In the genomic region with DNA sequence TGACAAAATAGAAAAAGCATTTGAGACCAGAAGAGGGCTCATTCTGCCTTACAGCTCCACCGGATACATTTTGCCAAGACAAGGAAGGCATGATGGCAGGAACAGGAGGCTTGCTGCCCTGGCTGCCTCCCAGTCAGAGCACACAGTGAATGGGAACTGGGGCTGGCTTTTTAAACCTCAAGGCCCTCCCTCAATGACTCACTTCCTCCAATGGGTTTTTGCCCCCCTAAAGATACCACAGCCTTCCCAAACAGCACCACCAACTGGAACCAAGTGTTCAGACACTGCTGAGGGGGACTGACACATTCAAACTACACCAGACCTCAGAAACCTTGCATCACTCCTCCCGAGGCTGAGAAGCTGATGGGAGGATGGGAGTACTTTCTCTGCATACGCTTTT, we compare ENCODE assay signal across 22 mouse cellular contexts. TPM values are rescaled to one million over a fixed set of nuclear protein-coding genes. Genes with fewer than 3 reads are reported as not detected.
DNase-seq lines count a peak whose midpoint lies in the region; ATAC-seq lines count a peak whose summit lies in the region.
"Had no signal": no experiment of that assay in that cellular context is flagged by ENCODE, and none has a peak within 500 bp of the region (broad histone marks: within the 10 kb centered on the region; RNA-seq: fewer than 3 reads in every experiment).

No protein-coding gene starts in this region.

- peak; percentile 26 for DNase-seq in A20 (ENCODE audit: low read depth, low spot score)
- DNase-seq in ES-CJ7 (ENCODE audit: low read depth, low spot score) = peak; percentile 51
- DNase-seq in naive thymus-derived CD4-positive, alpha-beta T cell, adult 2 months (ENCODE audit: low read depth) = peak; percentile 29
- no peak for DNase-seq in kidney, postnatal 10 days
- no peak for DNase-seq in spleen, postnatal 36 days (ENCODE audit: low spot score in 2 of 2)
- no peak for DNase-seq in frontal cortex, adult 2 months (ENCODE audit: extremely low spot score in 1 of 2, low spot score in 1 of 2)
- DNase-seq: cerebellum, postnatal 10 days; kidney, adult 18-20 months; midbrain, embryonic 14.5 days; right cerebral cortex, postnatal 25 days; thymus, adult 2 months had no signal

- peak; percentile 64 for ATAC-seq in common myeloid progenitor, adult 5-6 weeks (replicated peaks; ENCODE audit: low read depth, poor library complexity, severe bottlenecking)
- ATAC-seq: forebrain, embryonic 15.5 days; hindbrain, postnatal 0 days; lung, postnatal 0 days had no signal

RNA-seq across cellular contexts. Expression of a gene that starts 30.7 kb away (rescaled TPM):
- total RNA-seq in common myeloid progenitor, adult 5-6 weeks (2017) = 166 and 172 TPM in 2 replicates
- polyA plus RNA-seq in frontal cortex, adult 2 months (2012; rRNA removed) = 89.9 and 98.4 TPM in 2 replicates

RNA-seq across cellular contexts. Expression of a gene that starts 35.3 kb away (rescaled TPM):
- 144 and 157 TPM in 2 replicates for total RNA-seq in common myeloid progenitor, adult 5-6 weeks (2017)
- 0.80 and 1.3 TPM in 2 replicates for polyA plus RNA-seq in frontal cortex, adult 2 months (2012; rRNA removed)

RNA-seq across cellular contexts. Expression of a gene that starts 37.7 kb away (rescaled TPM):
- not detected in 2 replicates for total RNA-seq in common myeloid progenitor, adult 5-6 weeks (2017)
- polyA plus RNA-seq in frontal cortex, adult 2 months (2012; rRNA removed) = not detected in 2 replicates
- total RNA-seq: hindbrain, postnatal 0 days; layer of hippocampus, adult 8-10 months; left cerebral cortex, postnatal 36 days had no signal
- polyA plus RNA-seq: forebrain, embryonic 15.5 days; gonadal fat pad, adult 2 months; heart, embryonic 15.5 days; hindbrain, embryonic 10.5 days; hindbrain, postnatal 0 days; kidney, postnatal 0 days; lung, postnatal 0 days; midbrain, embryonic 14.5 days; stomach, embryonic 15.5 days had no signal

RNA-seq across cellular contexts. Expression of a gene that starts 53.0 kb away (rescaled TPM):
- total RNA-seq in common myeloid progenitor, adult 5-6 weeks (2017) = 22.2 and 25.9 TPM in 2 replicates
- 58.6 and 66.5 TPM in 2 replicates for polyA plus RNA-seq in frontal cortex, adult 2 months (2012; rRNA removed)

RNA-seq across cellular contexts. Expression of a gene that starts 53.1 kb away (rescaled TPM):
- 21.1 and 36.1 TPM in 2 replicates for total RNA-seq in common myeloid progenitor, adult 5-6 weeks (2017)
- 74.1 and 75.3 TPM in 2 replicates for polyA plus RNA-seq in frontal cortex, adult 2 months (2012; rRNA removed)

Comparison
In these comparisons a context has a peak if more than half of its experiments do, and no peak if none do; other contexts are left out.
1. DNase-seq: peak in A20 (single experiment), ES-CJ7 (single experiment) and naive thymus-derived CD4-positive, alpha-beta T cell, adult 2 months (single experiment); none in kidney, postnatal 10 days (single experiment), spleen, postnatal 36 days (0 of 2) and frontal cortex, adult 2 months (0 of 2).